16 mouse cellular contexts compared by ENCODE assay signal in genomic region chr7:143187181-143187580, GRCm38 (mm10).
"Had no signal": no experiment of that assay in that cellular context is flagged by ENCODE, and none has a peak within 500 bp of the region (broad histone marks: within the 10 kb centered on the region; RNA-seq: fewer than 3 reads in every experiment).

No protein-coding gene starts in this region.

- H3K4me2 ChIP-seq: kidney, embryonic 15.5 days; limb, embryonic 12.5 days; liver, embryonic 12.5 days; liver, embryonic 15.5 days; midbrain, embryonic 11.5 days had no signal

- H3K4me1 ChIP-seq: kidney, embryonic 15.5 days; liver, embryonic 12.5 days; liver, embryonic 15.5 days; megakaryocyte, embryonic 14.5 days had no signal

- H3K9me3 ChIP-seq: kidney, embryonic 15.5 days; limb, embryonic 12.5 days; liver, embryonic 12.5 days; liver, embryonic 15.5 days; megakaryocyte, embryonic 14.5 days had no signal

- H3K9ac ChIP-seq: kidney, embryonic 15.5 days; limb, embryonic 12.5 days; liver, embryonic 12.5 days; liver, embryonic 15.5 days had no signal

- H3K36me3 ChIP-seq: kidney, embryonic 15.5 days; limb, embryonic 12.5 days; liver, embryonic 12.5 days; liver, embryonic 15.5 days had no signal

- H3K4me3 ChIP-seq: kidney, embryonic 15.5 days; left cerebral cortex, adult 2 months; limb, embryonic 12.5 days; liver, embryonic 12.5 days; liver, embryonic 15.5 days; megakaryocyte, embryonic 14.5 days had no signal

- ATAC-seq: intestine, postnatal 0 days; liver, embryonic 12.5 days had no signal

- H3K27me3 ChIP-seq: kidney, embryonic 15.5 days; limb, embryonic 12.5 days; liver, embryonic 15.5 days had no signal

- DNase-seq: kidney, adult 8-10 months; kidney, postnatal 10 days; kidney, postnatal 36 days; layer of hippocampus, postnatal 36 days; liver; lung, adult 2 months; midbrain, embryonic 14.5 days; thymus, postnatal 25 days had no signal

- H3K27ac ChIP-seq: kidney, embryonic 15.5 days; left cerebral cortex, adult 2 months; limb, embryonic 12.5 days; liver, embryonic 12.5 days; liver, embryonic 15.5 days had no signal
